Mouse (Mus musculus) layer of hippocampus, postnatal 25 days (tissue): ENCODE results near the gene Cdyl2. TPM values are rescaled to one million over a fixed set of nuclear protein-coding genes. Genes with fewer than 3 reads are reported as not detected.

Experiments
- DNase-seq, 2 experiments: peaks; one replicate each; pipeline ENCODE4 v3.0.0; 2022; ENCODE audit warnings: mixed read lengths in 2 of 2, low spot score in 1 of 2; ENCODE audit errors: extremely low spot score in 1 of 2
- total RNA-seq, 2 experiments: library from RNA; stranded (reverse); gene quantifications; 2 replicates each; pipeline ENCODE4 v1.2.3; 2021

The Cdyl2 gene
- 1 to 10 TPM; 8.3 to 9.7 TPM for total RNA-seq

- DNase-seq, result peak; percentile 69 to 79
These were observed at the start of gene Cdyl2 for GRCm38 (mm10) chr8:116732684-116733647. Cdyl2 (minus strand) TSS chr8:116732991.

- no peak for DNase-seq
These were observed 47.8 kb upstream of the Cdyl2 start for GRCm38 (mm10) chr8:116780594-116780993.

GRCm38 (mm10) chr8:116774220-116774619, 41.4 kb upstream of the Cdyl2 start:
- DNase-seq, result no peak

- no peak for DNase-seq
These were observed 39.9 kb upstream of the Cdyl2 start for GRCm38 (mm10) chr8:116772727-116773126.

GRCm38 (mm10) chr8:116771797-116772343, 39.1 kb upstream of the Cdyl2 start:
- no peak for DNase-seq

- no peak for DNase-seq
These were observed 38.0 kb upstream of the Cdyl2 start for GRCm38 (mm10) chr8:116770756-116771155.

- no peak for DNase-seq
These were observed 23.4 kb upstream of the Cdyl2 start for GRCm38 (mm10) chr8:116756174-116756573.

GRCm38 (mm10) chr8:116755557-116755956, 22.8 kb upstream of the Cdyl2 start:
- DNase-seq, result peak in 1 of 2 experiments; percentile 56

- DNase-seq, result no peak
These were observed 7.9 kb upstream of the Cdyl2 start for GRCm38 (mm10) chr8:116740726-116741125.

- DNase-seq, result no peak
These were observed 2.5 kb upstream of the Cdyl2 start for GRCm38 (mm10) chr8:116735306-116735705.

GRCm38 (mm10) chr8:116734176-116734575, 1.4 kb upstream of the Cdyl2 start:
- DNase-seq, result no peak

GRCm38 (mm10) chr8:116733648-116734014, 840 bp upstream of the Cdyl2 start:
- no peak for DNase-seq

- DNase-seq, result no peak
These were observed 661 bp downstream of the Cdyl2 start for GRCm38 (mm10) chr8:116731976-116732683.

GRCm38 (mm10) chr8:116721451-116721850, 11.3 kb downstream of the Cdyl2 start:
- no peak for DNase-seq

- DNase-seq, result no peak
These were observed 25.3 kb downstream of the Cdyl2 start for GRCm38 (mm10) chr8:116707496-116707895.

- DNase-seq, result no peak
These were observed 30.3 kb downstream of the Cdyl2 start for GRCm38 (mm10) chr8:116702501-116702900.

- no peak for DNase-seq
These were observed 39.9 kb downstream of the Cdyl2 start for GRCm38 (mm10) chr8:116692931-116693330.

GRCm38 (mm10) chr8:116689741-116690140, 43.0 kb downstream of the Cdyl2 start:
- no peak for DNase-seq

- no peak for DNase-seq
These were observed 56.6 kb downstream of the Cdyl2 start for GRCm38 (mm10) chr8:116676174-116676573.

- no peak for DNase-seq
These were observed 58.6 kb downstream of the Cdyl2 start for GRCm38 (mm10) chr8:116673966-116674805.
